Mouse (Mus musculus) midbrain, embryonic 11.5 days (tissue): ENCODE measurements around the gene Gm20721. TPM values are rescaled to one million over a fixed set of nuclear protein-coding genes. Genes with fewer than 3 reads are reported as not detected.
"Not testable (repeated sequence)": the region's sequence is repeated elsewhere in the genome, so short reads cannot be mapped to it uniquely, and the experiment has no call there.

Source experiments
- ATAC-seq: fragments of 200-750 bp; cut with Nextera tagmentation; 2 replicates; pipeline ENCODE4 v1.8.0; 2017; ENCODE audit warnings: moderate TSS enrichment, moderate library complexity; ENCODE audit not compliant: low FRiP score
- DNase-seq: peaks from one replicate; pipeline ENCODE4 v3.0.0; 2015; ENCODE audit warnings: low spot score; ENCODE audit errors: missing footprints
- H3K27ac ChIP-seq: fragments of 300-500 bp; sonication (generic); 2 replicates; pipeline ENCODE4 v1.5.1; 2014; ENCODE audit warnings: low read depth, low read length
- H3K27me3 ChIP-seq: fragments of 300-500 bp; sonication (generic); 2 replicates; pipeline ENCODE4 v1.6.1; 2014; ENCODE audit warnings: mild to moderate bottlenecking, low read length, moderate library complexity, mixed read lengths; ENCODE audit not compliant: control insufficient read depth, insufficient read depth
- H3K36me3 ChIP-seq: fragments of 300-500 bp; sonication (generic); 2 replicates; pipeline ENCODE4 v1.6.1; 2014; ENCODE audit warnings: mild to moderate bottlenecking, low read length, moderate library complexity, mixed read lengths; ENCODE audit not compliant: control insufficient read depth, insufficient read depth
- H3K4me1 ChIP-seq: fragments of 300-500 bp; sonication (generic); 2 replicates; pipeline ENCODE4 v1.6.1; 2014; ENCODE audit warnings: low read length; ENCODE audit not compliant: control insufficient read depth, insufficient read depth
- H3K4me2 ChIP-seq: fragments of 300-500 bp; sonication (generic); 2 replicates; pipeline ENCODE4 v1.6.1; 2014; ENCODE audit warnings: mild to moderate bottlenecking, moderate library complexity
- H3K4me3 ChIP-seq: fragments of 300-500 bp; sonication (generic); 2 replicates; pipeline ENCODE4 v1.5.1; 2014; ENCODE audit warnings: low read depth, low read length
- H3K9ac ChIP-seq: fragments of 300-500 bp; sonication (generic); 2 replicates; pipeline ENCODE4 v1.6.1; 2014; ENCODE audit warnings: low read length
- H3K9me3 ChIP-seq: fragments of 300-500 bp; sonication (generic); 2 replicates; pipeline ENCODE4 v1.6.1; 2016; ENCODE audit warnings: low read length; ENCODE audit not compliant: control insufficient read depth
- WGBS: fragments of 180-500 bp; shearing (Covaris S2); extraction: QIAGEN DNeasy Blood & Tissue Kit; methylation state at CpG from one replicate; pipeline ENCODE4 v1.1.7; 2014; 5-methylcytosine and 5-hydroxymethylcytosine counted together
- polyA plus RNA-seq: library from polyadenylated mRNA; unstranded; fragments of >200 nt; fragmentation: Nextera tagmentation; extraction: Ambion mirVana; gene quantifications from 2 replicates; pipeline ENCODE4 v1.2.1, GENCODE M21; 2014

Gm20721 gene
- polyA plus RNA-seq: 9.5 and 15.7 TPM in 2 replicates

DNA sequence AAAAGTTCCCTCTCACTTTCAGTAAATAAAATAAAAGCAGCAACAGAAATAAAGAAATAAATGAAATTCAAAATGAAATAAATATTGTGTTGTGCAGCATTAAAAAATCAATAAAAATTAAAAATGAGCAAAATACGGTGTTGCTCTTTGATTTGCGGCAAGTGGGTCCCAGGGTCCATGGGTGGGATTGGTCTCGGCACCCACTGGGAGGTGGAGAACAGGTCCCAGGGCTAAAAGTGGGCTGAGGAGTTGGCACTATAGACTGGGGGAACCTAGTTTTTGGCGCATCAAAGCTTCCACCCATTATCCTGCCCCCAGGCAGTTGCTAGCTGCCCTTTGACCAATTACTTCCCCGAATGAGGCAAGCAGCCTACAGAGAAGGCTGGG, at the start of gene Gm20721:
Gene Gm20721 (minus strand): TSS at position 101 of the 387 bp plus-strand sequence.
- ATAC-seq (no peak), DNase-seq (no peak)
- Histone ChIP-seq H3K4me3 (no peak within 1 kb of the TSS), H3K27me3 (no peaks in the 10 kb centered on the region), H3K4me2 (no peak within 1 kb of the TSS), H3K9ac (no peak within 1 kb of the TSS), H3K27ac (no peak within 1 kb of the TSS), H3K9me3 (no peaks in the 10 kb centered on the region), H3K4me1 (peaks cover 8% of the 10 kb centered on the region), H3K36me3 (peaks cover 28% of the 10 kb centered on the region)
- 92% methylated on average over 5 of the region's 5 CpGs for WGBS

DNA sequence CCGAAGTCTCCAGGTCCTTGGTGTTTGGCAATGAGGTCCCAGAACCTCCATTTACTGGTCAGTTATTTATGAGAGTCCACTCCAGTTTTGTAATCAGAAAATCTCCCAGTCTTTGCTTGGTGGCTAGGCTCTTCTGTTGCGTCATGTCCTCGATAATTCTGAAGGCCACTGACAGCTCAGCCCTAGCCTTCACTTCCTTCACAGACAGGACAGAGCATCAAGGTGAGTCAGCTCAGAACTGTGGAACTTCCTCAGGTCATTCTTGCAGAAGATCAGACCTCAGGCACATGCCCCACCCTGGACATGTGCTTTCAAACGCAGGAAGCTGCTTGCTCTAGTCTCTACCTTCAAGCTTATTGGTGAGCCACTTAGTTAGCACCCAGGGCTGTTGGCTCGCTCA, 46.9 kb upstream of the Gm20721 start:
- Histone ChIP-seq H3K9ac (no peak overlapping the region), H3K9me3 (no peaks in the 10 kb centered on the region), H3K4me1 (no peaks in the 10 kb centered on the region), H3K27me3 (no peaks in the 10 kb centered on the region), H3K27ac (no peak overlapping the region), H3K36me3 (no peaks in the 10 kb centered on the region), H3K4me3 (no peak overlapping the region), H3K4me2 (no peak overlapping the region)
- ATAC-seq: no peak
- no peak for DNase-seq
- 82% methylated on average over 5 of the region's 5 CpGs for WGBS

DNA sequence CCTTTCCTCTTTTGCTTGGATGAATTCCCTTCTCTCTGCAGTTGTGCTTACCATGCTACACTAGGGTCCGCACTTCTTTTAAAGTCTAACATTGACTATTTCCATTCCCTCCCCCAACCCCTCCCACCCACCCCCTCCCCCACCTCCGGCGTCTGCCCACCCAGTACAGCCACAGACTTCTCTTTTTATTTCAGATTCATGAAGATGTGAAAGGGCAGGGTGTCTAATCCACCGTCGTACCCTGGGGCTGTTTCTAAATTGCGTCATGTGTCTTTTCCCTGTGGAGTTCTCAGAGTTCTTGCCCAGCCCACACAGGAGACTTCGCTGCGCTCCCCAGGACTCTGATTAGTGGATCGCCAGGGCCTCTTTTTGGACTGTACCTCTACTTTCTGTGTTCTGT, 46.0 kb upstream of the Gm20721 start:
- H3K9me3 ChIP-seq: no peaks in the 10 kb centered on the region
- H3K4me2 ChIP-seq: no peak overlapping the region
- no peak overlapping the region for H3K4me3 ChIP-seq
- ATAC-seq (no peak), DNase-seq (no peak)
- 65% methylated on average over 9 of the region's 9 CpGs for WGBS
- H3K36me3 ChIP-seq: no peaks in the 10 kb centered on the region
- H3K9ac ChIP-seq: no peak overlapping the region
- H3K27ac ChIP-seq: no peak overlapping the region
- no peaks in the 10 kb centered on the region for H3K4me1 ChIP-seq
- H3K27me3 ChIP-seq: no peaks in the 10 kb centered on the region

DNA sequence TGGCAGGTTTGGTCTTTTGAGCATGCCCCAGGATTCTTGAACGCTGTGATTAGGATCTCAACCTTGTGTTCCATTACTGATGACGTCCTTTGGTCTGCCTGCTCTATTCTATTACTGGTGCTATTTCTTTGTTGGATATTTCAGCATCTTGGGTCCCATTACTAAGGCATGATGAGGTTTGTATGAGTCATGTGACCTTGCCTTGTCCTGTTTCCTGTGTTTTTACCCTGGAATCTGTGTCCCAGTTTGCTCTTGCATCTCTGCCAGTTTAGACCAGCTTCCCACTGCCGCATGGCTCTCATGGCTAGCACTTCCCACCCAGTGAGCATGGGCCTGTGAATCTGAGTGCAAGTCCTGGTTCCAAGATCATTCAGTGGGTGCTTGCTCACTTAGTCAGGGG, 45.4 kb upstream of the Gm20721 start:
- no peak overlapping the region for H3K4me2 ChIP-seq
- DNase-seq: no peak
- no peaks in the 10 kb centered on the region for H3K27me3 ChIP-seq
- no peaks in the 10 kb centered on the region for H3K9me3 ChIP-seq
- ATAC-seq: no peak
- no peaks in the 10 kb centered on the region for H3K36me3 ChIP-seq
- no peak overlapping the region for H3K27ac ChIP-seq
- H3K9ac ChIP-seq: no peak overlapping the region
- no peaks in the 10 kb centered on the region for H3K4me1 ChIP-seq
- 91% methylated on average over 3 of the region's 3 CpGs for WGBS
- no peak overlapping the region for H3K4me3 ChIP-seq

DNA sequence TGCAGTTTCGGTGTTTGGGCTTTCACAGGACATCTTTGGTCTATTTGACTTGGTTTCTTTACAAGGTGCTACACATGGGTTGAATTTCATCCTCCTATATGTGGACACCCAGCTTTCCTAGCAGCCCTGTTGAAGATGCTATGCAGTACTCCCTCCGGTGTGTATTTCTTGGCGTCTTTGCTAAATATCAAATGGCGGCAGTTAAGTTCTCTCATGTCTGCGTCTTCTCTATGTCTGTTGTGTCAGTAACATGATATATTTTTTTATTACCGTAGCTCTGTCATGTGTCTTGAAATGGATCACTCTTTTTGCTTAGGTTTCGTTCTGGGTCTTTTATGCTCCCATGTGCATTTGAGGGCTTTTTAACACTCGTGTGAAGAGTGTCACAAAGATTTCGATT, 34.5 kb upstream of the Gm20721 start:
- ATAC-seq: no peak
- no peak overlapping the region for H3K9ac ChIP-seq
- no peaks in the 10 kb centered on the region for H3K36me3 ChIP-seq
- no peaks in the 10 kb centered on the region for H3K4me1 ChIP-seq
- WGBS: 88% methylated on average over 9 of the region's 9 CpGs
- H3K27me3 ChIP-seq: no peaks in the 10 kb centered on the region
- H3K4me3 ChIP-seq: no peak overlapping the region
- H3K9me3 ChIP-seq: no peaks in the 10 kb centered on the region
- H3K4me2 ChIP-seq: no peak overlapping the region
- no peak overlapping the region for H3K27ac ChIP-seq
- DNase-seq: peak; percentile 80

DNA sequence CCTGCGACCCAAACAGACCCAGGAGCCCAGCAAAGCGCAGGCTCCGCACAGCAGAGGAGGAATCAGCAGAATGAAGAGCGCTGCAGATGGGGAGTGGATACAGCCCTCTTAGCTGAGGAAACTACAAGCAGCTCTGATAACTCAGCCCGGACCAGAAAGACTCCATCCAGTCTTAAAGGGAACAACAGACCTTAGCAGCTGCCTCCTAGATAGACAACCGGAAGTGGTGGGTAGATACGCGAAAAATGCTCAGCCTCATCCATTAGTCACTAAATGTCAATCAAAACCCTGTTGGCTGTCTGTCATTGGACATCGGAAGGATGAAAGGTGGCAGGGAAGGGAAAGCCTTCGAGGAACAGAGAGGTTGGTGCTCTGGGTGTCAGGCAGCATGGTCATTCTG, 20.1 kb upstream of the Gm20721 start:
- no peak for DNase-seq
- Histone ChIP-seq H3K4me2 (no peak overlapping the region), H3K36me3 (no peaks in the 10 kb centered on the region), H3K4me3 (no peak overlapping the region), H3K27me3 (no peaks in the 10 kb centered on the region), H3K9me3 (no peaks in the 10 kb centered on the region), H3K4me1 (no peaks in the 10 kb centered on the region), H3K9ac (no peak overlapping the region), H3K27ac (no peak overlapping the region)
- ATAC-seq: no peak
- 84% methylated on average over 10 of the region's 10 CpGs for WGBS

DNA sequence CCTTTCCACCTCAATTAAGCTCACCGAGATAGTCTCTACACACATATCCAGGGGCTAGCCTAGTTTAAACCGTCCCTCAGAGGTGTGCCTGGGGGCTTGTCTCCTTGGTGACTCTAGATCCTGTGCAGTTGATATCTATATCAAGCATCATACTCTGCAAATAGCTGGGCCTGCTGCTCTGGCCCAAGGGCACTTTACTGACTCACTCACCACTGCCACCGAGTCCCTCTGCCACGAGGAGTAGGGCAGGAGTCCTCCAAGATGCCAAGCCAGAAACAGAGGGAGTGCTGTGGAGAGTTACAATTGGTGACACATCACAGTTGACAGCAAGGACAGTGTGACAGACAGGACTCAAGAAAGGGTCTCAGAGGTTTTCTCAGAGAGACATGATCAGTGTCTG, 13.1 kb upstream of the Gm20721 start:
- no peak overlapping the region for H3K9ac ChIP-seq
- ATAC-seq: no peak
- no peak overlapping the region for H3K27ac ChIP-seq
- no peaks in the 10 kb centered on the region for H3K9me3 ChIP-seq
- H3K4me3 ChIP-seq: no peak overlapping the region
- no peak overlapping the region for H3K4me2 ChIP-seq
- DNase-seq: no peak
- WGBS: 85% methylated on average over 4 of the region's 4 CpGs
- no peaks in the 10 kb centered on the region for H3K27me3 ChIP-seq
- no peaks in the 10 kb centered on the region for H3K36me3 ChIP-seq
- no peaks in the 10 kb centered on the region for H3K4me1 ChIP-seq

DNA sequence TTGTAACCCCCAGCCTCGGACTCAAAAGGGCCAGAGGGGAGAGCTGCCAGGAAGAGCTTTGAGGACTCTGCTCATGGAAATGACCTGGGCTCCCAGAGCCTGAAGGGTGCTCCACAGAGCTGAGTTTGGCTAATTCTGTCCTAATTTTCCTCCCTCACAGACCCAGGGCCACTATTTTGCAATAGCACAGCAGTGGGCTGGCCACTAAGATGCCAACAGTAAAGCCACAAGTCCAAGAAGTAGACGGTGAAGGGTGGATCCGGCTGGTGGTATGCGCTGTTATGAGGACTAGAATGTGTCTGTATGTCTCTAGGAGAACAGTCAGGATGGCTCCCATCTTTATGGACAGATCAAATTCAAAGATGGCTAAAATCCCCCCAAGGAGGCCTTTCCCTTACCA, 12.0 kb upstream of the Gm20721 start:
- H3K27ac ChIP-seq: no peak overlapping the region
- DNase-seq (no peak), ATAC-seq (no peak)
- WGBS: 87% methylated on average over 4 of the region's 4 CpGs
- no peak overlapping the region for H3K9ac ChIP-seq
- H3K4me1 ChIP-seq: no peaks in the 10 kb centered on the region
- H3K9me3 ChIP-seq: 0 out of 2 replicates have a peak, but pooled peaks cover 2% of the 10 kb centered on the region
- no peak overlapping the region for H3K4me2 ChIP-seq
- H3K36me3 ChIP-seq: no peaks in the 10 kb centered on the region
- H3K27me3 ChIP-seq: no peaks in the 10 kb centered on the region
- no peak overlapping the region for H3K4me3 ChIP-seq

DNA sequence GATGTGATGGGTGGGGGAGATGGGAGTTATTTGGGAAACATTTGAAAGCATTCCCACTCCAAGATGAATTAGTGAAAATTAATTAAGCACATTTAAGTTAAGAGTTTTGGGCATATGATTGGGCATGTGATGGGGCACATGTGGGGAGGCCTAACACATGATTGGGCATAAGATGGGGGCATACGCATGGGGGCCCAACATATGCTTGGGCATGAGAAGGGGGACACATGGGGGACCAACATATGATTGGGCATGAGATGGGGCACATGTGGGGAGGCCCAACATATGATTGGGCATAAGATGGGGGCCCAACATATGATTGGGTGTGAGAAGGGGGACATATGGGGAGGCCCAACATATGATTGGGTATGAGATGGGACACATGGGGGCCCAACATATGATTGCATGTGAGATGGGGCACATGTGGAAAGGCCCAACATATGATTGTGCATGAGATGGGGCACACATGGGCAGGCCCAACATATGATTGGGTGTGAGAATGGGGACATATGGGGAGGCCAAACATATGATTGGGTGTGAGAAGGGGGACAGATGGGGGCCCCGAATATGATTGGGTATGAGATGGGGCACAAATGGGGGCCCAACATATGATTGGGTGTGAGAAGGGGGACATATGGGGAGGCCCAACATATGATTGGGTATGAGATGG, 622 bp upstream of the Gm20721 start:
- WGBS: 95% methylated on average over 2 of the region's 2 CpGs

More for the DNA sequence above, 622 bp upstream of the Gm20721 start:
- H3K9me3 ChIP-seq, H3K4me3 ChIP-seq, H3K27ac ChIP-seq, H3K4me2 ChIP-seq, ATAC-seq, H3K9ac ChIP-seq, H3K27me3 ChIP-seq, H3K4me1 ChIP-seq: not testable (repeated sequence)
- peak; percentile 70 for DNase-seq
- H3K36me3 ChIP-seq: peaks cover 28% of the 10 kb centered on the region
